Mouse (Mus musculus): Measurements from ENCODE around the gene Tspan3.

GRCm38 (mm10) chr9:56158077-56158476 lies 7.2 kb downstream of the Tspan3 start:
- no peak for TF ChIP-seq POLR2A (IDR thresholded peaks at IDR 0.05; ENCODE audit: low read depth, low read length)
- TF ChIP-seq CTCF (IDR thresholded peaks at IDR 0.05; ENCODE audit: extremely low read depth, insufficient read length, insufficient replicate concordance, low read depth, low read length), result no peak

All from small intestine, adult 2 months (tissue).